Mouse (Mus musculus) liver, adult 2 months (tissue): ENCODE data around the gene Capza2.

Experiments used
- CTCF ChIP-seq: fragments of 200-500 bp; IDR thresholded peaks from 2 replicates; pipeline ENCODE4 v1.5.1; 2011; ENCODE audit warnings: low read depth, low read length, control low read depth
- POLR2A ChIP-seq: fragments of 200-500 bp; IDR thresholded peaks from 2 replicates; pipeline ENCODE4 v1.6.1; 2011; ENCODE audit warnings: low read length, control low read depth; ENCODE audit not compliant: insufficient read depth; ENCODE audit errors: extremely low read depth

GRCm38 (mm10) chr6:17652132-17652531 lies 16.1 kb downstream of the Capza2 start:
- TF ChIP-seq POLR2A (no peak), CTCF (no peak)
